Comparison of ENCODE assay signal across 10 mouse cellular contexts in the genomic region with DNA sequence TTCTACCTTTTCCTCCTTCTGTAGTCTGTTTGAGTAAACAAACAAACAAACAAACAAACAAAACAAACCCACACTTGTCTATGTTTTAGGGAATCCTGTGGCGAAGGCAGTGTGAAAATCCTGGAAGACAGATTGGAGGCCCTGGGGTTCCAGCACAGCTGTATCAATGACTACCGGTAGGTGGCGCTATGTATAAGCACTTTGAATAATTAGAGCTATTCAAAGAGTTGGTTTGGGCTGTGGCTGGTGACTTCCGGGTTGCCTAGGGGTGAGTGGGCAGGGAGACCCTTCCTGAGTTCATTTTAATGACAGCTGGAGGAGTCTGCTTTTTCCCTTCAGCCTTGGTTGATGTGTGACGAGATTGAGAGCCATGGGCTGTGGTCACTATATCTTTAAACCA. TPM values are rescaled to one million over a fixed set of nuclear protein-coding genes. Genes with fewer than 3 reads are reported as not detected.
DNase-seq lines count a peak whose midpoint lies in the region; ATAC-seq and TF ChIP-seq lines count a peak whose summit lies in the region.
"Had no signal": no experiment of that assay in that cellular context is flagged by ENCODE, and none has a peak within 500 bp of the region (broad histone marks: within the 10 kb centered on the region; RNA-seq: fewer than 3 reads in every experiment).

No protein-coding gene starts in this region.

- no peak overlapping the region for H3K4me2 ChIP-seq in hindbrain, embryonic 11.5 days (replicated peaks; ENCODE audit: low read depth, low read length)
- H3K4me2 ChIP-seq in hindbrain, embryonic 13.5 days = no peak overlapping the region
- H3K4me2 ChIP-seq: embryonic facial prominence, embryonic 12.5 days had no signal

- 53% methylated on average over 5 of the region's 5 CpGs for WGBS in hindbrain, embryonic 11.5 days
- WGBS in hindbrain, embryonic 13.5 days = 54% methylated on average over 5 of the region's 5 CpGs

- ATAC-seq in hindbrain, embryonic 11.5 days (ENCODE audit: low FRiP score) = no peak
- no peak for ATAC-seq in hindbrain, embryonic 13.5 days (ENCODE audit: low FRiP score)
- ATAC-seq in neutrophil, adult 5-6 weeks (ENCODE audit: extremely low read depth, insufficient number of reproducible peaks, low FRiP score, poor library complexity, severe bottlenecking) = peak; percentile 61

- H3K79me3 ChIP-seq in C2C12 (ENCODE audit: low read depth) = no peaks in the 10 kb centered on the region

- H3K36me3 ChIP-seq in hindbrain, embryonic 11.5 days (ENCODE audit: control insufficient read depth, insufficient read depth, low read length) = no peaks in the 10 kb centered on the region
- no peaks in the 10 kb centered on the region for H3K36me3 ChIP-seq in hindbrain, embryonic 13.5 days
- no peaks in the 10 kb centered on the region for H3K36me3 ChIP-seq in C2C12 (ENCODE audit: control insufficient read depth, insufficient read depth)
- H3K36me3 ChIP-seq: embryonic facial prominence, embryonic 12.5 days had no signal

- H3K79me2 ChIP-seq in C2C12 (ENCODE audit: control insufficient read depth, insufficient read depth) = no peaks in the 10 kb centered on the region

- TF ChIP-seq CTCF in C2C12 (IDR thresholded peaks at IDR 0.05; ENCODE audit: control insufficient read depth, insufficient read depth, insufficient read length) = peak; percentile 29

- H3K9ac ChIP-seq in hindbrain, embryonic 11.5 days (ENCODE audit: low read depth, low read length) = no peak overlapping the region
- H3K9ac ChIP-seq in hindbrain, embryonic 13.5 days = no peak overlapping the region
- H3K9ac ChIP-seq: embryonic facial prominence, embryonic 12.5 days had no signal

- H3K27ac ChIP-seq in hindbrain, embryonic 11.5 days (ENCODE audit: low read depth, low read length) = no peak overlapping the region
- no peak overlapping the region for H3K27ac ChIP-seq in hindbrain, embryonic 13.5 days
- H3K27ac ChIP-seq: embryonic facial prominence, embryonic 12.5 days had no signal

- H3K9me3 ChIP-seq in hindbrain, embryonic 11.5 days (ENCODE audit: control insufficient read depth, low read length) = no peaks in the 10 kb centered on the region
- H3K9me3 ChIP-seq in hindbrain, embryonic 13.5 days = no peaks in the 10 kb centered on the region
- H3K9me3 ChIP-seq: embryonic facial prominence, embryonic 12.5 days had no signal

- no peak overlapping the region for H3K4me3 ChIP-seq in hindbrain, embryonic 11.5 days (ENCODE audit: low read depth, low read length)
- no peak overlapping the region for H3K4me3 ChIP-seq in hindbrain, embryonic 13.5 days
- H3K4me3 ChIP-seq in C2C12 (ENCODE audit: insufficient read depth, poor library complexity, severe bottlenecking) = no peak overlapping the region
- H3K4me3 ChIP-seq: embryonic facial prominence, embryonic 12.5 days; myocyte had no signal

- H3ac ChIP-seq in C2C12 (ENCODE audit: control insufficient read depth, insufficient read length, low read depth) = no peak overlapping the region

- H3K27me3 ChIP-seq in hindbrain, embryonic 11.5 days (ENCODE audit: control insufficient read depth, insufficient read depth, low read length) = no peaks in the 10 kb centered on the region
- no peaks in the 10 kb centered on the region for H3K27me3 ChIP-seq in hindbrain, embryonic 13.5 days
- H3K27me3 ChIP-seq in C2C12 (ENCODE audit: control insufficient read depth, insufficient read depth, insufficient read length) = peaks cover 3% of the 10 kb centered on the region
- H3K27me3 ChIP-seq: embryonic facial prominence, embryonic 12.5 days had no signal

- no peaks in the 10 kb centered on the region for H3K4me1 ChIP-seq in hindbrain, embryonic 11.5 days (replicated peaks; ENCODE audit: control insufficient read depth, insufficient read depth, low read length)
- H3K4me1 ChIP-seq in hindbrain, embryonic 13.5 days (replicated peaks) = no peaks in the 10 kb centered on the region
- H3K4me1 ChIP-seq: embryonic facial prominence, embryonic 12.5 days had no signal

- DNase-seq in hindbrain, embryonic 11.5 days (ENCODE audit: low spot score) = peak; percentile 69
- peak; percentile 70 for DNase-seq in adipocyte (ENCODE audit: low spot score)
- DNase-seq in cerebellum, postnatal 36 days = peak; percentile 36 to 50
- peak; percentile 36 to 72 for DNase-seq in left cerebral cortex, adult 18-20 months (ENCODE audit: low spot score in 2 of 2)
- DNase-seq in urinary bladder, adult 2 months (ENCODE audit: low spot score) = no peak

TF ChIP-seq in C2C12, 6 proteins besides CTCF, POLR2A, EP300 and RAD21:
- TF ChIP-seq MYOG (IDR thresholded peaks at IDR 0.05; ENCODE audit: control insufficient read depth, extremely low read depth, insufficient read length) (no peak), MYOD1 (IDR thresholded peaks at IDR 0.05; ENCODE audit: control insufficient read depth, insufficient read length, low read depth) (no peak), FOSL1 (IDR thresholded peaks at IDR 0.05; ENCODE audit: insufficient read depth, low read length, poor library complexity, severe bottlenecking) (no peak), CEBPB (IDR thresholded peaks at IDR 0.05; ENCODE audit: low read depth) (no peak)
TF ChIP-seq in C2C12: peak in this region for 0.

RNA-seq across cellular contexts. Expression of a gene that starts 15.9 kb away (rescaled TPM):
- 66.3 and 71.4 TPM in 2 replicates for polyA plus RNA-seq in hindbrain, embryonic 11.5 days (2014; fragmentation: Nextera tagmentation; extraction: Ambion mirVana)
- polyA plus RNA-seq in hindbrain, embryonic 13.5 days (2015; fragmentation: Nextera tagmentation; extraction: Ambion mirVana) = 69.7 and 70.5 TPM in 2 replicates
- 10.5 TPM for polyA plus RNA-seq in C2C12 (2012; fragmentation: generic; extraction: Trizol)
- total RNA-seq in left cerebral cortex, adult 18-20 months (2021) = 10 to 100 TPM; 87.5 to 93.3 TPM
- total RNA-seq in neutrophil, adult 5-6 weeks (2017) = 724 and 727 TPM in 2 replicates
- 45.2 and 48.5 TPM in 2 replicates for polyA plus RNA-seq in urinary bladder, adult 2 months (2012; rRNA removed)

RNA-seq across cellular contexts. Expression of a gene that starts 18.7 kb away (rescaled TPM):
- not detected in 2 replicates for polyA plus RNA-seq in hindbrain, embryonic 11.5 days (2014; fragmentation: Nextera tagmentation; extraction: Ambion mirVana)
- polyA plus RNA-seq in hindbrain, embryonic 13.5 days (2015; fragmentation: Nextera tagmentation; extraction: Ambion mirVana) = not detected in 2 replicates
- not detected for polyA plus RNA-seq in C2C12 (2012; fragmentation: generic; extraction: Trizol)
- not detected for total RNA-seq in left cerebral cortex, adult 18-20 months (2021)
- 122 and 131 TPM in 2 replicates for total RNA-seq in neutrophil, adult 5-6 weeks (2017)
- 3.0 and 3.3 TPM in 2 replicates for polyA plus RNA-seq in urinary bladder, adult 2 months (2012; rRNA removed)
- polyA plus RNA-seq: myocyte had no signal

RNA-seq across cellular contexts. Expression of a gene that starts 31.0 kb away (rescaled TPM):
- polyA plus RNA-seq in hindbrain, embryonic 11.5 days (2014; fragmentation: Nextera tagmentation; extraction: Ambion mirVana) = 8.0 and 8.9 TPM in 2 replicates
- 4.1 and 4.6 TPM in 2 replicates for polyA plus RNA-seq in hindbrain, embryonic 13.5 days (2015; fragmentation: Nextera tagmentation; extraction: Ambion mirVana)
- 0.18 TPM for polyA plus RNA-seq in C2C12 (2012; fragmentation: generic; extraction: Trizol)
- 1 to 10 TPM in 1 of 2 experiments, under 1 TPM in 1; 0.63 to 1.3 TPM for total RNA-seq in left cerebral cortex, adult 18-20 months (2021)
- 71.3 and 74.3 TPM in 2 replicates for total RNA-seq in neutrophil, adult 5-6 weeks (2017)
- polyA plus RNA-seq in urinary bladder, adult 2 months (2012; rRNA removed) = 9.9 and 10.2 TPM in 2 replicates
